Mouse (Mus musculus) neural tube, embryonic 11.5 days (tissue): ENCODE measurements at regions not wholly inside any gene's neighbourhood (a gene's known extent, or its start where the extent isn't known, plus 50 kb on each side); places are given as distances from the start of the nearest gene placed in this dataset.

Source experiments
- ATAC-seq: fragments of 200-750 bp; cut with Nextera tagmentation; 2 replicates; pipeline ENCODE4 v1.8.0; 2017; ENCODE audit warnings: moderate number of reproducible peaks, mild to moderate bottlenecking, moderate TSS enrichment, moderate library complexity; ENCODE audit not compliant: insufficient read depth, low FRiP score, low TSS enrichment
- DNase-seq: peaks from one replicate; pipeline ENCODE4 v3.0.0-alpha.2; 2015; ENCODE audit warnings: low spot score
- H3K27ac ChIP-seq: fragments of 300-500 bp; sonication (generic); 2 replicates; pipeline ENCODE4 v1.5.1; 2014; ENCODE audit warnings: low read depth, mild to moderate bottlenecking, low read length
- H3K27me3 ChIP-seq: fragments of 300-500 bp; sonication (generic); 2 replicates; pipeline ENCODE4 v1.6.1; 2014; ENCODE audit warnings: mild to moderate bottlenecking, low read length, mixed read lengths; ENCODE audit not compliant: control insufficient read depth, insufficient read depth
- H3K36me3 ChIP-seq: fragments of 300-500 bp; sonication (generic); 2 replicates; pipeline ENCODE4 v1.6.1; 2014; ENCODE audit warnings: mild to moderate bottlenecking, low read length, moderate library complexity, mixed read lengths; ENCODE audit not compliant: control insufficient read depth, insufficient read depth
- H3K4me1 ChIP-seq: fragments of 300-500 bp; sonication (generic); 2 replicates; pipeline ENCODE4 v1.6.1; 2014; ENCODE audit warnings: low read length, mixed read lengths; ENCODE audit not compliant: control insufficient read depth, insufficient read depth
- H3K4me2 ChIP-seq: fragments of 300-500 bp; sonication (generic); 2 replicates; pipeline ENCODE4 v1.6.1; 2014; ENCODE audit warnings: low read depth, mild to moderate bottlenecking, moderate library complexity
- H3K4me3 ChIP-seq: fragments of 300-500 bp; sonication (generic); 2 replicates; pipeline ENCODE4 v1.5.1; 2014; ENCODE audit warnings: low read depth, low read length
- H3K9ac ChIP-seq: fragments of 300-500 bp; sonication (generic); 2 replicates; pipeline ENCODE4 v1.6.1; 2014; ENCODE audit warnings: mild to moderate bottlenecking, low read length
- H3K9me3 ChIP-seq: fragments of 300-500 bp; sonication (generic); 2 replicates; pipeline ENCODE4 v1.6.1; 2016; ENCODE audit warnings: low read length; ENCODE audit not compliant: control insufficient read depth
- WGBS: fragments of 180-500 bp; shearing (Covaris S2); extraction: QIAGEN DNeasy Blood & Tissue Kit; methylation state at CpG from one replicate; pipeline ENCODE4 v1.1.7; 2014; 5-methylcytosine and 5-hydroxymethylcytosine counted together

DNA sequence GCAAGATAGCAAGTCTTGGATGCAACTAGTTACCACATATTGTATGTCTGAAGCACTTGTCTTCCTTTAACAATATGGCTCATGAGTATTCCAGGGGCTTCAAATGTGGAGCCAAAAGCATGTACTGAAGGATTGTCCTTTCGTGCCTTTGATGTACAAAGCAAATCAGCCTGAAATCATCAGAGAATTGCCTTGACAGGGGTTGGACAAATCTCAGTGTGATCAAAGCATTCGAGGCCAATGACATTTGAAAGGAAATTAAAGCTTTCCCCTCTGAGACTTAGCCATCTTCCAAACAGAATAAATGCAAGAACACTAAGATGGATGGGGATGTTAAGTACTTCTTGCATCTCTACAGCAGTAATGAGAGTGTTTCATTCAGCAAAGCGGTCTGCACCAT lies 1144.9 kb downstream of the Mat2b start:
- H3K9me3 ChIP-seq = no peaks in the 10 kb centered on the region
- no peak overlapping the region for H3K27ac ChIP-seq
- H3K27me3 ChIP-seq = no peaks in the 10 kb centered on the region
- no peak for DNase-seq
- H3K36me3 ChIP-seq = no peaks in the 10 kb centered on the region
- ATAC-seq = no peak
- no peak overlapping the region for H3K9ac ChIP-seq
- no peaks in the 10 kb centered on the region for H3K4me1 ChIP-seq
- 60% methylated on average over 3 of the region's 3 CpGs for whole genome bisulfite sequencing
- no peak overlapping the region for H3K4me2 ChIP-seq
- H3K4me3 ChIP-seq = no peak overlapping the region

DNA sequence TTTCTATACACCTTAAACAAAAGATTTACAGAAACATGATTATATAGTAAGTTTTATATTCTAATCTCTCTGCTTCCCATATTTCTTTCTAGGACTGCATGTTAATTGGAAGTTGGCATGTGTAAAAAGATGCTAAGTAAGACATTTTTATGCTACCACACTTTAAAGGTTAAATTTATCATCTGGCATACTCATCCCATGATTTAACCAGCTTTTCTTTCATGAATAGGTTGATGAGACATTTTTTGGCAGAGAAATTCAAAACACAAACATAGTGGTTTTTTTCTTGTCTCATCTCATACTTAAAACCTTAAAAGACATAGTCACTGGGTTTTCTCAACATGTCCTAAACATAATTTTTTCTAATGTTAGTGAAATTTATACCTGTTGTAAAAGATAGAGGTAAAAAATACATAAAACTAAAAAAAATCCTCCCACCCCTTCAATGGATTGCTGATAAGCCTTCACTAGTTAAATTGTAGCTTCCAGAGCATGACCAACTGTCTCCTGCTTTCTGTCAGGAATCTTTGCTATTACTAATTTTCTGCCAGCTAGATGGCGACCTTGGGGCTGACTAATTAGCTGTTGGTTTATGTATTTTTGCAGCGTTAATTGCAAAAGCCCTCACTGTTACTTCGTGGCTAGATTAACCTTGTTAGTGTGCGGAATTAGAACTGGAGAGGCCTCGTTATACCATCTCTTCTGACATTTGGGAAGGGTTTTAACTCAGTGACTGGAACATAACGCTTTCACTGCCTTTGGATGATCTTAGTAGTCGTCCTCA lies 1169.9 kb downstream of the Mat2b start:
- ATAC-seq (no peak), DNase-seq (no peak)
- WGBS = 62% methylated on average over 7 of the region's 7 CpGs
- H3K9me3 ChIP-seq = no peaks in the 10 kb centered on the region
- no peaks in the 10 kb centered on the region for H3K36me3 ChIP-seq
- no peaks in the 10 kb centered on the region for H3K27me3 ChIP-seq
- no peak overlapping the region for H3K27ac ChIP-seq
- H3K9ac ChIP-seq = no peak overlapping the region
- no peak overlapping the region for H3K4me2 ChIP-seq
- no peak overlapping the region for H3K4me3 ChIP-seq
- H3K4me1 ChIP-seq = no peaks in the 10 kb centered on the region

DNA sequence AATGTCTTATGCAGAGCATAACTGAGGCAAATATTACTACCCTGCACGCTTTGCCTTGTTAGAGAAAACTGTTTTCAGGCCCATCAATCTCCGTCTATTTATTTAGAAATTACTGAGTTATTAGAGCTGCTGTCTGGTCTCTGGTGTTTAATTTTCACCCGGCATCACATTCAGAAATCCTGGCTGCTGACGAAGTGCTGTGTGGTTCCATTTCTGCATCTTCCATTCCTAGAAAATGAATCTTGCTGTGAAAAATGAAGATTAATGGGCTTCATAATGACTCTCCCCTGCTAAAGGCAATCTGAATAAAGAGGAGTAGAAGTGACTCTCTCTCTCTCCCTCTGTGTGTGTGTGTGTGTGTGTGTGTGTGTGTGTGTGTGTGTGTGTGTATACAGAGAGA lies 1199.8 kb downstream of the Mat2b start:
- no peaks in the 10 kb centered on the region for H3K4me1 ChIP-seq
- ATAC-seq (no peak), DNase-seq (no peak)
- WGBS = 75% methylated on average over 4 of the region's 4 CpGs
- no peaks in the 10 kb centered on the region for H3K27me3 ChIP-seq
- H3K9me3 ChIP-seq = no peaks in the 10 kb centered on the region
- H3K27ac ChIP-seq = no peak overlapping the region
- H3K4me2 ChIP-seq = no peak overlapping the region
- no peak overlapping the region for H3K9ac ChIP-seq
- H3K4me3 ChIP-seq = no peak overlapping the region
- H3K36me3 ChIP-seq = no peaks in the 10 kb centered on the region

DNA sequence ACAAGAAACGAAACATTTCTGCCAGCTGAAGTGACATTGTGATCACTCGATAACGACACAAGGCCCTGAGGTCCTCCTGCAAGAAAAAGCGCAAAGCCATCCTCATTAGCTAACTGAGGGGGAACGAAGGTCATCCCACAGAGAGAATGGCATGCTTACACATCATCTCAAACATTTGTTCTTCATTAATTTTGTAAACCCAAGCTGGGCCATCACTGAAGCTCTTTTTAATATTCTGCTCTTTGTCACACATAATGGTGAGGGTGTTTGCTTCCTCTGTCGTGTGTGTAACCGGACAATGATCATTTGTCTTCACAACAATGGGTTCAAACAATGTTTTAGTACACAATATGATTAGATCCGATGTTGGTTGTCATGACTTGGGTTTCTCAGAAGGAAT lies 1217.9 kb downstream of the Mat2b start:
- H3K4me2 ChIP-seq = no peak overlapping the region
- H3K27ac ChIP-seq = no peak overlapping the region
- no peaks in the 10 kb centered on the region for H3K36me3 ChIP-seq
- H3K9ac ChIP-seq = no peak overlapping the region
- DNase-seq (no peak), ATAC-seq (no peak)
- H3K27me3 ChIP-seq = no peaks in the 10 kb centered on the region
- 74% methylated on average over 8 of the region's 8 CpGs for whole genome bisulfite sequencing
- no peak overlapping the region for H3K4me3 ChIP-seq
- H3K4me1 ChIP-seq = no peaks in the 10 kb centered on the region
- H3K9me3 ChIP-seq = no peaks in the 10 kb centered on the region

DNA sequence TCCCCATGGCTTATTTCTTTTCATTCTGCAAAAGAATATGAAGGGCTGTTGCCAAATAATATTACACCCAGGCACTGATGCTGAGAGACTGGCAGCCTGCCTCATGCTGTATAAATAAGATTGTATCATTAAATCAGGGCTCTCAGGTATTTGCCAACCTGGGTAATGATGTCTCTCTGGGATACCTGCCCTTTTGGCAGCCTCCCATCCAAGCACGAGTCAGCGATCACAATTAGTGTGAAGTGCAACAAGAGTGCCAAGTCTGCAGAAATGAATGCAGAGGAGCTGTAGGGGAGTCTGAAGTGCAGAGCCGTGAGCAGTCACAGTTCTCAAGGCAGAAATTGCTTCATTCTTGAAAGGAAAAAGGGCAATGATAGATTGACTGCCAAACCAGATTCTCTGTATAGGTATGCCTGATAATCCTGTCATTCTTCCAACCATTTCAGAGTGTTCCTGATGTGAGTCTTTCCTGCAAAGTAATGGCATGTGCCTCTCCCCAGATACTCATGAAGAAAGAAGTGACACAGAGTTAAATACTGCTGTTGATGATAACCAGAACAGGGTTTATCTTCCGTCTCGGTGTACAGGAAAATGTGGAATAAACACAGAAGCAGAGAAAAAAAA lies 1241.6 kb downstream of the Mat2b start:
- Histone ChIP-seq H3K4me1 (no peaks in the 10 kb centered on the region), H3K27me3 (no peaks in the 10 kb centered on the region), H3K36me3 (no peaks in the 10 kb centered on the region), H3K9me3 (no peaks in the 10 kb centered on the region), H3K9ac (no peak overlapping the region), H3K4me3 (no peak overlapping the region), H3K27ac (no peak overlapping the region), H3K4me2 (no peak overlapping the region)
- ATAC-seq (no peak; the same call in 1 of the 2 replicates), DNase-seq (no peak)
- WGBS = 85% methylated on average over 5 of the region's 5 CpGs

DNA sequence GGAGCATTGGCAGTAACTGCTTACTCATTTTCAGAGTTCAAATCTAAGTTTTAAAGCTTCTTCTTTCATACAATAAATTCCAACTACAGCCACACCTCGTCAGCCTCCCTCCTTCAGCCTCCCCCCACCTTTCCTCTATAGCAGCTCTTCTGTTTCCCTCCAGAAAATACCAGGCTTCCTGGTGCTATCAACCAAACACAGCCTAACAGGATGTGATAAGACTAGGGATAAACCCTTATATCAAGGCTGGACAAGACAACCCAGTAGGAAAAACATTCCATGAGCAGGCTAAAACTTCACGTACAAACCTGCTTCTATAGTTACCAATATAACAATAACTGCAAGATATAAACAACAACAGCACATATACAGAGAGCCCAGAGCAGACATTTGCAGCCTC lies 1248.6 kb downstream of the Mat2b start:
- Histone ChIP-seq H3K36me3 (no peaks in the 10 kb centered on the region), H3K27ac (no peak overlapping the region), H3K9ac (no peak overlapping the region), H3K4me1 (no peaks in the 10 kb centered on the region), H3K27me3 (no peaks in the 10 kb centered on the region), H3K4me2 (no peak overlapping the region), H3K9me3 (no peaks in the 10 kb centered on the region), H3K4me3 (no peak overlapping the region)
- no peak for DNase-seq
- 88% methylated on average over 2 of the region's 2 CpGs for WGBS
- ATAC-seq = no peak

DNA sequence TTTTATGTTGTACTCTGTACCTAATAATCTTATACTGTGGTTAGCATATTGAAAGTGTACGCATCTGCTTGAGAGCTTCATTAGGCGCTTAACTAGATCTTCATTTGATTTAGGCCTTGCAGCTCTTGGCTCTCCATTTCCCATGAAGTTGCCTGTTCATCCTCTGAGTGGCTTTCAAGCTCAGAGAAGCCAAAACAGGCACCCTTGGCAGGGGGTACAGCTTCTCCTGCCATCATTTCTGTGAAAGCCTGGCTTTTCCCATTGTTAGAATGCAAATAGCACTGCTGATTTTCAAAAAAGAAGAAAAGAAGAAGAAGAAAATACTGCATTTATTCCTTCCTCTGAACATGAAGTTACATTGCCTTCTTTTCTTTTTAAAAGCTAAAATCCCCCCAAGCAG lies 1283.3 kb downstream of the Mat2b start:
- WGBS = 81% methylated on average over 2 of the region's 2 CpGs
- Histone ChIP-seq H3K4me3 (no peak overlapping the region), H3K4me1 (no peaks in the 10 kb centered on the region), H3K27ac (no peak overlapping the region), H3K4me2 (no peak overlapping the region), H3K27me3 (no peaks in the 10 kb centered on the region), H3K9ac (no peak overlapping the region), H3K9me3 (no peaks in the 10 kb centered on the region), H3K36me3 (no peaks in the 10 kb centered on the region)
- DNase-seq (no peak), ATAC-seq (no peak)

DNA sequence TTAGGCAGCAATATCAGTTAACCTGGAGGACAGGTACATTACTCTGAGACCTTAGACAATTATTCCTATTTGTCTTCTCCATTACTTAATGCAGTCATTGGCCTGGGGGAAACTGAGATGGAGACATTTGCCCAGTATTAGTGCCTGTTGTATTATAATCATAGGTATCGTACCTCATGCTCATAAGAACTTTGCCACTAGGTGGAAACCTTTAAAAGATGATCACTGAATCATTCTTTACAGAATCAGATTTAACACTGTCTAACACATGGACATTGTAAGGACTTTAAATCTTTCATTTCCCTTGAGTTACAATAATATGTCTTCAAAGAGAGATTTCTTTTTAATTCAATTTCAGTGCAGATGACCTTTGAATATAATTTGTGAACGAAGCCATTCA lies 1283.8 kb downstream of the Mat2b start:
- H3K27me3 ChIP-seq = no peaks in the 10 kb centered on the region
- ATAC-seq = no peak
- no peak overlapping the region for H3K27ac ChIP-seq
- H3K4me2 ChIP-seq = no peak overlapping the region
- no peaks in the 10 kb centered on the region for H3K9me3 ChIP-seq
- H3K9ac ChIP-seq = no peak overlapping the region
- no peaks in the 10 kb centered on the region for H3K36me3 ChIP-seq
- no peak for DNase-seq
- WGBS = 89% methylated on average over 2 of the region's 2 CpGs
- no peaks in the 10 kb centered on the region for H3K4me1 ChIP-seq
- no peak overlapping the region for H3K4me3 ChIP-seq

DNA sequence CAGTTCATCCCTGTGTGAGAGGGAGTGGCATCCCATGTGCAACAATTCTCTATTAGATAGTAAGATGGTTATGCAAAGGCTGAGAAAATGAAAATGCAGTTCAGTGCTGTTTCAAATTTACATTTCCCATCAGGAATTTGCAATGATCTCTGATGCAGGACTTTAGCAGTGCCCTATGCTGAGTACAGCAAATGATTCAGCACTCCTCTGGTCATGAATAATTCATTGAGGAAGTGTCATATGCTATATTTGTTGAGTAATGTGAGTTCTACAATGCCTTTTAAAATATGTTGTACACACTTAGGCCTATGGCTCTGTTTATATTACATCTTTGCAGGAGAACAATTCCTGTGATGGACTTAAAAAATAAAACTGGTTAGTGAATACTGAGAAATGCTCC lies 1330.2 kb downstream of the Mat2b start:
- H3K27ac ChIP-seq = no peak overlapping the region
- no peak for ATAC-seq
- H3K4me2 ChIP-seq = no peak overlapping the region
- no peak overlapping the region for H3K9ac ChIP-seq
- no peaks in the 10 kb centered on the region for H3K36me3 ChIP-seq
- no peaks in the 10 kb centered on the region for H3K27me3 ChIP-seq
- no peaks in the 10 kb centered on the region for H3K4me1 ChIP-seq
- DNase-seq = no peak
- H3K4me3 ChIP-seq = no peak overlapping the region
- no peaks in the 10 kb centered on the region for H3K9me3 ChIP-seq
